Mouse (Mus musculus) left cerebral cortex, postnatal 25 days (tissue): ENCODE data around the gene Klf11. TPM values are rescaled to one million over a fixed set of nuclear protein-coding genes. Genes with fewer than 3 reads are reported as not detected.
"Not testable (repeated sequence)": the region's sequence is repeated elsewhere in the genome, so short reads cannot be mapped to it uniquely, and the experiment has no call there.

Experiments used
- DNase-seq, 2 experiments: peaks; one replicate each; pipeline ENCODE4 v3.0.0; 2022; ENCODE audit warnings: low spot score in 2 of 2, mixed read lengths in 1 of 2
- intact Hi-C: fragments of 180-260 bp; cut with DNase I; formaldehyde crosslinking; loops from one replicate; pipeline ENCODE4 v1.15.1; 2025
- total RNA-seq, 2 experiments: library from RNA; stranded (reverse); gene quantifications; 2 replicates each; pipeline ENCODE4 v1.2.3; 2021

Gene Klf11
- 1 to 10 TPM; 5.6 to 7.0 TPM for total RNA-seq

GRCm38 (mm10) chr12:24651063-24651557 is at the start of gene Klf11:
Klf11 (plus strand) TSS chr12:24651274.
- peak; percentile 98 for DNase-seq
- intact Hi-C loops: no loop called here

GRCm38 (mm10) chr12:24603266-24603665 is 47.8 kb upstream of the Klf11 start:
- peak; percentile 59 to 69 for DNase-seq
- intact Hi-C loops: no loop called here

- intact Hi-C loops: loop anchor here (5.0 kb wide), 1 partner anchor 71 kb away; no protein-coding TSS in a partner anchor
- DNase-seq: no peak
Observed at GRCm38 (mm10) chr12:24606166-24606565, 44.9 kb upstream of the Klf11 start.

- intact Hi-C loops: no loop called here
Observed at GRCm38 (mm10) chr12:24612591-24612990, 38.5 kb upstream of the Klf11 start.

GRCm38 (mm10) chr12:24614452-24615075 is 36.5 kb upstream of the Klf11 start:
- intact Hi-C loops: no loop called here
- no peak for DNase-seq

More at GRCm38 (mm10) chr12:24612591-24612990, 38.5 kb upstream of the Klf11 start:
- no peak for DNase-seq

- DNase-seq: no peak
- intact Hi-C loops: no loop called here
Observed at GRCm38 (mm10) chr12:24615140-24615539, 35.9 kb upstream of the Klf11 start.

GRCm38 (mm10) chr12:24619436-24619835 is 31.6 kb upstream of the Klf11 start:
- intact Hi-C loops: no loop called here
- DNase-seq: no peak

- intact Hi-C loops: no loop called here
- no peak for DNase-seq
Observed at GRCm38 (mm10) chr12:24623486-24624251, 27.4 kb upstream of the Klf11 start.

- intact Hi-C loops: no loop called here
- no peak for DNase-seq
Observed at GRCm38 (mm10) chr12:24626401-24626800, 24.7 kb upstream of the Klf11 start.

- intact Hi-C loops: no loop called here
- DNase-seq: no peak
Observed at GRCm38 (mm10) chr12:24627215-24627614, 23.9 kb upstream of the Klf11 start.

GRCm38 (mm10) chr12:24630220-24630619 is 20.9 kb upstream of the Klf11 start:
- peak in 1 of 2 experiments; percentile 28 for DNase-seq

GRCm38 (mm10) chr12:24632404-24632803 is 18.7 kb upstream of the Klf11 start:
- intact Hi-C loops: no loop called here
- DNase-seq: no peak

More at GRCm38 (mm10) chr12:24630220-24630619, 20.9 kb upstream of the Klf11 start:
- intact Hi-C loops: no loop called here

GRCm38 (mm10) chr12:24633753-24634191 is 17.3 kb upstream of the Klf11 start:
- no peak for DNase-seq
- intact Hi-C loops: no loop called here

- intact Hi-C loops: no loop called here
- no peak for DNase-seq
Observed at GRCm38 (mm10) chr12:24634212-24634611, 16.9 kb upstream of the Klf11 start.

GRCm38 (mm10) chr12:24634648-24635047 is 16.4 kb upstream of the Klf11 start:
- intact Hi-C loops: no loop called here
- no peak for DNase-seq

- DNase-seq, intact Hi-C loops: not testable (repeated sequence)
Observed at GRCm38 (mm10) chr12:24638787-24639186, 12.3 kb upstream of the Klf11 start.

GRCm38 (mm10) chr12:24642370-24642802 is 8.7 kb upstream of the Klf11 start:
- peak; percentile 54 to 55 for DNase-seq
- intact Hi-C loops: no loop called here

- intact Hi-C loops: no loop called here
- DNase-seq: no peak
Observed at GRCm38 (mm10) chr12:24644125-24644571, 6.9 kb upstream of the Klf11 start.

GRCm38 (mm10) chr12:24645901-24646300 is 5.2 kb upstream of the Klf11 start:
- intact Hi-C loops: no loop called here

GRCm38 (mm10) chr12:24648094-24648493 is 3.0 kb upstream of the Klf11 start:
- no peak for DNase-seq
- intact Hi-C loops: no loop called here

More at GRCm38 (mm10) chr12:24645901-24646300, 5.2 kb upstream of the Klf11 start:
- DNase-seq: no peak
